Mouse (Mus musculus): ENCODE measurements at regions not wholly inside any gene's neighbourhood (a gene's known extent, or its start where the extent isn't known, plus 50 kb on each side); places are given as distances from the start of the nearest gene placed in this dataset.

GRCm38 (mm10) chr19:36217177-36217576 is 97.3 kb upstream of the Ankrd1 start:
- H3K9ac ChIP-seq = no peak overlapping the region
- H3K4me2 ChIP-seq (replicated peaks) = no peak overlapping the region
- H3K27ac ChIP-seq = no peak overlapping the region
- WGBS = 88% methylated on average over 5 of the region's 5 CpGs
- peaks cover 25% of the 10 kb centered on the region for H3K4me1 ChIP-seq
- no peaks in the 10 kb centered on the region for H3K36me3 ChIP-seq
- no peak for ATAC-seq (ENCODE audit: low FRiP score)
- H3K4me3 ChIP-seq = no peak overlapping the region
- no peaks in the 10 kb centered on the region for H3K27me3 ChIP-seq
- no peaks in the 10 kb centered on the region for H3K9me3 ChIP-seq (replicated peaks)

DNA sequence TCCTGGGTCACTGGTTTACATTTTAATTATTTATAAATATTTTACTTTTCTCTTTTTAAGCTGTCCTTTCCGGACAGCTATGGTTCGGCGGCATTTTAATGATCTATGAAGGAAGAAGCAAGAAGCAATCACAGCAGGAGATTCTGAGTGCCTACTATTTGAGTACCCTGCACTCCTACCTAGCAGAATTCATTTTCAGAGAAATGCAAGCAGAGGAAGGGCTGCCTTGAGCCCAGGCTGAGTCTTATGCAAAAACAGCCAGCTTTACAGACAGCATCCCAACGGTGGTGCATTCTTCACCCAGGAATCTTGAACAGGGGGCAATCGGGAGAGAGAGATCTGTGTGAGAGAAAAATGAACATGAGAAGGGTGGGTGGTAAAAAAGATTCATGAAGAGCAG is 97.7 kb upstream of the Ankrd1 start:
- ATAC-seq (ENCODE audit: low FRiP score) = no peak
- H3K9me3 ChIP-seq (replicated peaks) = no peaks in the 10 kb centered on the region
- no peaks in the 10 kb centered on the region for H3K36me3 ChIP-seq
- H3K27ac ChIP-seq = no peak overlapping the region
- 62% methylated on average over 5 of the region's 5 CpGs for WGBS
- H3K27me3 ChIP-seq = no peaks in the 10 kb centered on the region
- H3K9ac ChIP-seq = no peak overlapping the region
- no peak overlapping the region for H3K4me2 ChIP-seq (replicated peaks)
- H3K4me3 ChIP-seq = no peak overlapping the region
- H3K4me1 ChIP-seq = peaks cover 25% of the 10 kb centered on the region

DNA sequence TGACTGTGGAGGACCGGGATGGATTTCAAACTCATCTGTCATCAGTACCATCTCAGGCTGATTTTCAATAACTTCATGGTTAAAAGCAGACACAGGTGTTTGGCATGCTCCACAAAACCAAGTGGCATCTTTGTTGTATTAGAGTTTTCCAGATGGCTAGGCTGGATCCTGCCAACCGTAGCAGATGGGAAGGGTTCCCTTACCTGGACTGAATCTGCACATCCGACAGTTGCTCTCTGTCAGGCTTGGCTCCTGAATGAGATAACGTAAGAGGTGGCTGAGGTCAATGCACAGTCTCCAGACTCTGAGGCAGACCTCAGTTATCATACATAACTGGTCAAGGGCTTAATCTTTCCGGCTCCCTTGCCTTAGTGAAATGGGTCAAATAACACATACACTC is 99.0 kb upstream of the Ankrd1 start:
- no peaks in the 10 kb centered on the region for H3K27me3 ChIP-seq
- no peak overlapping the region for H3K9ac ChIP-seq
- WGBS = 91% methylated on average over 5 of the region's 5 CpGs
- H3K27ac ChIP-seq = no peak overlapping the region
- no peaks in the 10 kb centered on the region for H3K9me3 ChIP-seq (replicated peaks)
- H3K4me1 ChIP-seq = peaks cover 13% of the 10 kb centered on the region
- H3K36me3 ChIP-seq = no peaks in the 10 kb centered on the region
- no peak overlapping the region for H3K4me3 ChIP-seq
- H3K4me2 ChIP-seq (replicated peaks) = no peak overlapping the region
- no peak for ATAC-seq (ENCODE audit: low FRiP score)

- H3K36me3 ChIP-seq = no peaks in the 10 kb centered on the region
- no peak overlapping the region for H3K4me2 ChIP-seq (replicated peaks)
- no peak overlapping the region for H3K27ac ChIP-seq
- no peaks in the 10 kb centered on the region for H3K4me1 ChIP-seq
- H3K4me3 ChIP-seq = no peak overlapping the region
- H3K9me3 ChIP-seq (replicated peaks) = no peaks in the 10 kb centered on the region
- no peaks in the 10 kb centered on the region for H3K27me3 ChIP-seq
- WGBS = 86% methylated on average over 2 of the region's 2 CpGs
- no peak overlapping the region for H3K9ac ChIP-seq
- no peak for ATAC-seq (ENCODE audit: low FRiP score)
Measured at GRCm38 (mm10) chr19:36221104-36221503, 101.2 kb upstream of the Ankrd1 start.

GRCm38 (mm10) chr19:36221596-36221995 is 101.7 kb upstream of the Ankrd1 start:
- Histone ChIP-seq H3K4me1 (no peaks in the 10 kb centered on the region), H3K9ac (no peak overlapping the region), H3K36me3 (no peaks in the 10 kb centered on the region), H3K27ac (no peak overlapping the region), H3K9me3 (replicated peaks) (no peaks in the 10 kb centered on the region), H3K4me2 (replicated peaks) (no peak overlapping the region), H3K4me3 (no peak overlapping the region), H3K27me3 (no peaks in the 10 kb centered on the region)
- ATAC-seq (ENCODE audit: low FRiP score) = no peak

GRCm38 (mm10) chr19:36222198-36222597 is 102.3 kb upstream of the Ankrd1 start:
- no peak overlapping the region for H3K27ac ChIP-seq
- no peaks in the 10 kb centered on the region for H3K27me3 ChIP-seq
- H3K4me3 ChIP-seq = no peak overlapping the region
- WGBS = 84% methylated on average over 3 of the region's 3 CpGs
- H3K36me3 ChIP-seq = no peaks in the 10 kb centered on the region
- H3K4me2 ChIP-seq (replicated peaks) = no peak overlapping the region
- H3K9me3 ChIP-seq (replicated peaks) = no peaks in the 10 kb centered on the region
- no peak for ATAC-seq (ENCODE audit: low FRiP score)
- no peak overlapping the region for H3K9ac ChIP-seq
- no peaks in the 10 kb centered on the region for H3K4me1 ChIP-seq

- Histone ChIP-seq H3K9ac (no peak overlapping the region), H3K36me3 (no peaks in the 10 kb centered on the region), H3K27ac (no peak overlapping the region), H3K4me2 (replicated peaks) (no peak overlapping the region), H3K27me3 (no peaks in the 10 kb centered on the region), H3K9me3 (replicated peaks) (no peaks in the 10 kb centered on the region), H3K4me3 (no peak overlapping the region), H3K4me1 (no peaks in the 10 kb centered on the region)
- 66% methylated on average over 8 of the region's 8 CpGs for WGBS
- no peak for ATAC-seq (ENCODE audit: low FRiP score)
Measured at GRCm38 (mm10) chr19:36224518-36224917, 104.6 kb upstream of the Ankrd1 start.

GRCm38 (mm10) chr19:36225612-36226011 is 105.7 kb upstream of the Ankrd1 start:
- Histone ChIP-seq H3K4me2 (replicated peaks) (no peak overlapping the region), H3K9me3 (replicated peaks) (no peaks in the 10 kb centered on the region), H3K36me3 (no peaks in the 10 kb centered on the region), H3K27ac (no peak overlapping the region), H3K27me3 (no peaks in the 10 kb centered on the region), H3K4me1 (no peaks in the 10 kb centered on the region), H3K4me3 (no peak overlapping the region), H3K9ac (no peak overlapping the region)
- ATAC-seq (ENCODE audit: low FRiP score) = no peak
- 100% methylated on average over 2 of the region's 2 CpGs for WGBS

DNA sequence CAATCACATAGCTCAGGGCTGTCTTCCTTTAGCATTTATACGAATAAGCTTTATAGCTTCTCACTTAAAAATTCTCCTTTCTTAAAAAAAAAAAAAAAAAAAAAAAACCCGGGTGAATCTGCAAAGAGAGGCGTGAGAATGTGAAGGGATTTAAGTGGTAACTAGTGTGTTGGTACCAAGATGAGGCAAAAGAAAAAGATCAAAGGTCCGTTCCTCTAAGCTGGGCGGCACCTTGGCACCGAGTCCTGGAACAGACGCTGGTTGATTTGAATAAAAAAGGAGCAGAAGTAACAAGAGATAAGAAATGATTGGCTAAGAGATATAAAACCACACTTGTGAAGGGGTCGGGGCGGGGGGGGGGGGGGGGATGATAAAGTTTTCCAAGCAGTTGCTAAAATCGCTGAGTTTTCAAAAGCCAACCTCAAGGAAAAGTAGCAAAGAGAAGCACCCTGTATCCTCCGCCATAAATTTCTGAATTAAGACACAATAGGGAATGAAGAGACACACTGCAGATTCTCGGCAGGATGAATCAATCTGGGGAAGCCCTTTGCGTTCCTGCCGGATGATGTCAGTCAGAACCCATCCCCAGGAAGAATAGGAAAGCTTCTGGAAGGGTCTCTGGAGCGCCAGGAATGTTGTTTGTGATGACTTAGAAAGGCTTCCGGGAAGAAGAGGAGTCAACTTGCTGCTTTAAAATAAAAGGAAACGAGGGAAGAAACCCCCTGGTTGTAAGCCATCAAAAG is 107.7 kb upstream of the Ankrd1 start:
- ATAC-seq (ENCODE audit: low FRiP score) = no peak

DNA sequence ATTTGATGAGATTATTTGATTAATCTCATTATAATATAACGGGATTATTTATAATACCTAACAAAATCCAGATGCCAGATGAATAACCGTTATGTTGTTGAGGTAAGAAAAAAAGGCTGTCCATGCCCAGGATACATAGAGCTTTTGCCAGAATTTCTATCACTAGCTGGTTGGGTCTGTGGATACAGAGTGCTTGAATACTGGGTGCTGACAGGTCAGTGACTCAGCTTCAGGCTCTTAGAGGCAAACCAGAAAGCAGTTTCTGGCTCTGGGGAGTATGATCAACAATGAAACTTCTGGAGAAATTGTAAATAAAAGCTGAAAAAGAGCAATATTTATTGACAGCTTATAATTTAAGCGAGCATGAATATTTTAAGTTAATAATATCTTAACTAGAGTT is 109.4 kb upstream of the Ankrd1 start:
- Histone ChIP-seq H3K4me1 (no peaks in the 10 kb centered on the region), H3K27me3 (no peaks in the 10 kb centered on the region), H3K4me3 (no peak overlapping the region), H3K36me3 (no peaks in the 10 kb centered on the region), H3K4me2 (replicated peaks) (no peak overlapping the region), H3K27ac (no peak overlapping the region), H3K9me3 (replicated peaks) (no peaks in the 10 kb centered on the region), H3K9ac (no peak overlapping the region)
- WGBS = 94% methylated on average over 3 of the region's 3 CpGs
- no peak for ATAC-seq (ENCODE audit: low FRiP score)

More for the DNA sequence above, 107.7 kb upstream of the Ankrd1 start:
- 38% methylated on average over 16 of the region's 17 CpGs for WGBS
- no peak overlapping the region for H3K27ac ChIP-seq
- no peaks in the 10 kb centered on the region for H3K9me3 ChIP-seq (replicated peaks)
- no peaks in the 10 kb centered on the region for H3K27me3 ChIP-seq
- H3K9ac ChIP-seq = no peak overlapping the region
- no peak overlapping the region for H3K4me3 ChIP-seq
- no peaks in the 10 kb centered on the region for H3K36me3 ChIP-seq
- H3K4me1 ChIP-seq = no peaks in the 10 kb centered on the region
- H3K4me2 ChIP-seq (replicated peaks) = 0 out of 2 replicates have a peak overlapping the region, but pooled peaks have one; percentile 4

- no peaks in the 10 kb centered on the region for H3K36me3 ChIP-seq
- no peak for ATAC-seq (ENCODE audit: low FRiP score)
- H3K9ac ChIP-seq = no peak overlapping the region
- H3K27ac ChIP-seq = no peak overlapping the region
- 82% methylated on average over 1 of the region's 1 CpGs for WGBS
- no peak overlapping the region for H3K4me3 ChIP-seq
- H3K4me2 ChIP-seq (replicated peaks) = no peak overlapping the region
- H3K4me1 ChIP-seq = no peaks in the 10 kb centered on the region
- H3K9me3 ChIP-seq (replicated peaks) = no peaks in the 10 kb centered on the region
- H3K27me3 ChIP-seq = no peaks in the 10 kb centered on the region
Measured at GRCm38 (mm10) chr19:36229941-36230340, 110.0 kb upstream of the Ankrd1 start.

DNA sequence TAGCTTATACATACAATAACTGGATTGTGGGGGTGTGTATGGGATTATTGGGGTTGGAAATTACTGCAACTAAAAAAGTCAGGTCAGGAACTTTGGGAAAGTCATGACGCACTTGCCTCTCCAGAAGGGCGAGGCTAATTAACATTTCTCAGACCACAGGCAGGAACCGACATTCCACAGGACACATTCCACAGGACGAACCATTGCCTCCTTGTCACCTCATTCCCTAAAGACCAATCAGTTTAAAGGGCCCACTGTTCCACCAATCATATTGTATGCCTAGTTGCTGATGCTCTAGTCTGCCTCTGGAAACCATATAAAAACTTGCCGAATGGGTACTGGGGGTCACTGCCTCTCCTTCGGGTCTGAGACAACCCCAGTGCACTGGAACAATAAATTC is 113.0 kb upstream of the Pcgf5 start:
- Histone ChIP-seq H3K4me2 (replicated peaks) (no peak overlapping the region), H3K27ac (no peak overlapping the region), H3K36me3 (no peaks in the 10 kb centered on the region), H3K27me3 (no peaks in the 10 kb centered on the region), H3K4me3 (no peak overlapping the region), H3K4me1 (no peaks in the 10 kb centered on the region), H3K9me3 (replicated peaks) (no peaks in the 10 kb centered on the region), H3K9ac (no peak overlapping the region)
- 76% methylated on average over 6 of the region's 6 CpGs for WGBS
- ATAC-seq (ENCODE audit: low FRiP score) = no peak

GRCm38 (mm10) chr19:36236576-36237345 is 111.3 kb upstream of the Pcgf5 start:
- ATAC-seq (ENCODE audit: low FRiP score) = no peak
- Histone ChIP-seq H3K27me3 (no peaks in the 10 kb centered on the region), H3K9ac (no peak overlapping the region), H3K4me1 (no peaks in the 10 kb centered on the region), H3K36me3 (no peaks in the 10 kb centered on the region), H3K4me3 (no peak overlapping the region), H3K9me3 (replicated peaks) (no peaks in the 10 kb centered on the region), H3K4me2 (replicated peaks) (no peak overlapping the region), H3K27ac (no peak overlapping the region)
- 69% methylated on average over 7 of the region's 7 CpGs for WGBS
